Mouse (Mus musculus): Measurements from ENCODE around the gene 4833439L19Rik.

4833439L19Rik gene

GRCm38 (mm10) chr13:54520221-54520620 is 45.0 kb downstream of the 4833439L19Rik start:
- peak; percentile 31 for DNase-seq (ENCODE audit: low spot score)

GRCm38 (mm10) chr13:54505920-54506319 is 59.3 kb downstream of the 4833439L19Rik start:
- DNase-seq (ENCODE audit: low spot score): no peak

- DNase-seq (ENCODE audit: low spot score): no peak
These were observed 60.5 kb downstream of the 4833439L19Rik start for GRCm38 (mm10) chr13:54504611-54505260.

GRCm38 (mm10) chr13:54503604-54504521 is 61.4 kb downstream of the 4833439L19Rik start, which contains the start of gene Simc1:
Gene Simc1 (plus strand): TSS chr13:54503779.
- DNase-seq (ENCODE audit: low spot score): peak; percentile 75

GRCm38 (mm10) chr13:54503278-54503603 is 62.0 kb downstream of the 4833439L19Rik start:
- no peak for DNase-seq (ENCODE audit: low spot score)

- DNase-seq (ENCODE audit: low spot score): no peak
These were observed 63.1 kb downstream of the 4833439L19Rik start for GRCm38 (mm10) chr13:54501957-54502690.

- no peak for DNase-seq (ENCODE audit: low spot score)
These were observed 63.9 kb downstream of the 4833439L19Rik start for GRCm38 (mm10) chr13:54501352-54501751.

Measured in lung, postnatal 25 days (tissue).